Mouse (Mus musculus) left cerebral cortex, adult 11 months (tissue): Measurements from ENCODE around the gene Syt10.
"Not testable (repeated sequence)": the region's sequence is repeated elsewhere in the genome, so short reads cannot be mapped to it uniquely, and the experiment has no call there.

Experiments
- DNase-seq: peaks from one replicate; pipeline ENCODE4 v3.0.0; 2022; ENCODE audit warnings: low spot score

Gene Syt10

DNA sequence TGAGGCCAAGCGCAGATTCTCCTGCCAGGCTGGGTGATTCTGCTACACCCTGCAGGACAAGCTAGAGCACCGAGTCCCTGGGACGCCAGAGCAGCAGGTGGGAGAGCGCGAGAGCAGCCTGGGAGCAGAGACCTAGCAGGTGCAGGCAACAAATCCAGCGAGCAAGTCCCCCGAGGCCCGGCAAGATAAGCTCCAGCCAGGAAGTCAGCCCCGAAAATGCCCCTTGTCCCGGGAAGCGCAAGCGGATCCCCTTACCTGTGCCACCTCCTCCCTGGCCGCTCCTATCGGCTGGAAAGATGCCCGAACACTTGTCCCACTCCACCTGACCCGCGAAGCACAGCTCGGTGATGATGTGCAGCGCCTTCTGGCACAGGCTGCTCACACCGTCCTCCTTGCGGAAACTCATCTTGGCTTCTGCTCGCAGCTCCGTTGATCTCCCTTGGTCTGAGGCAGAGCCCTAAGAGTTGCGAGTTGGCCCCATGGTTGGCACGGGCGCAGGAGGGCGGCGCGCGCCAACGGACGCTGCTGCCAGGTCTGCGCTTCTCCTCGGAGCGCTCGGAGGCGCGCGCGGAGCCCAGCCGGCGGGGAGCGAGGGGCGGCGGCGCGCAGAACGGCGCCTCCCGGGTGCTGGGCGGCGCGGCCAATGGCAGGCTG is at the start of gene Syt10:
Gene Syt10, minus strand, starts transcription at position 497 of the 654 bp plus-strand sequence.
- peak; percentile 6 for DNase-seq

GRCm38 (mm10) chr15:89883799-89884198 is 42.1 kb upstream of the Syt10 start:
- no peak for DNase-seq

GRCm38 (mm10) chr15:89878981-89879380 is 37.3 kb upstream of the Syt10 start:
- DNase-seq: no peak

- no peak for DNase-seq
Measured at GRCm38 (mm10) chr15:89816098-89816497, 25.6 kb downstream of the Syt10 start.

- DNase-seq: peak; percentile 2
Measured at GRCm38 (mm10) chr15:89804478-89804877, 37.2 kb downstream of the Syt10 start.

GRCm38 (mm10) chr15:89779928-89780327 is 61.7 kb downstream of the Syt10 start:
- DNase-seq: no peak

- not testable (repeated sequence) for DNase-seq
Measured at GRCm38 (mm10) chr15:89766016-89766415, 75.6 kb downstream of the Syt10 start.

GRCm38 (mm10) chr15:89733611-89734010 is 108.0 kb downstream of the Syt10 start:
- DNase-seq: peak; percentile 31
